Mouse (Mus musculus): ENCODE results near the gene Fam76a.

DNA sequence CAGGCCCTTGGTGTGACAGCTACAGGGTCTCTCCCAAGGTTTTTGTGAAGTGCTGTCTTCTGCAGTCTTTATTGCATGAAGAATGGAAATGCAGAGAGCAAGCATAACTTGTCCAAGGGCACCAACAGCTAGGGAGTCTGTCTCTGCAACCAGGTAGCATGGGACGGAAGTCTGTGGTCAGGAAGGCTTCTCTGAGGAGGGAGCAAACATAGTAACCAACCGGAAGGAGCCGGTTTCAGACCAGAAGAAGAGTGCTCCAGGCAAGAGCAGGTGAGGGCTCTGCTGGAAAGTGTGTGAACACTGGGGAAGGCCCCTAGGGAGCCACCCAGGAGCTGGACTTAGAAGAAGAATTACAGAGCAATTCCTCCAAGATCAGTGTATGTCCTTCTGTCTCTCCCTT is 49.7 kb upstream of the Fam76a start:
- TF ChIP-seq MAX (IDR thresholded peaks at IDR 0.05; ENCODE audit: low read length) = no peak; the same call in 1 of the 2 replicates
- no peak for TF ChIP-seq POLR2AphosphoS2 (IDR thresholded peaks at IDR 0.05; ENCODE audit: low read depth, low read length)

Measured in CH12.LX (cell line).